Mouse (Mus musculus) heart, postnatal 0 days (tissue): ENCODE results near the gene Iqcf3.

Source experiments
- CTCF ChIP-seq: IDR thresholded peaks from 2 replicates; pipeline ENCODE4 v1.5.1; 2016; ENCODE audit warnings: antibody characterized with exemption, control low read depth, low read depth
- EP300 ChIP-seq: IDR thresholded peaks from 2 replicates; pipeline ENCODE4 v1.6.1; 2016; ENCODE audit warnings: antibody characterized with exemption, low read depth

GRCm38 (mm10) chr9:106473753-106474105 lies 87.7 kb downstream of the Iqcf3 start:
- no peak for TF ChIP-seq CTCF
- TF ChIP-seq EP300, result no peak
